Mouse (Mus musculus): Measurements from ENCODE around the gene Ociad2. TPM values are rescaled to one million over a fixed set of nuclear protein-coding genes. Genes with fewer than 3 reads are reported as not detected.

Gene Ociad2
- polyA plus RNA-seq, 1 experiment = 83.4 TPM

Other genes starting within 250 kb of the Ociad2 start
- gene Fryl, start 84.4 kb downstream of the Ociad2 start, polyA plus RNA-seq (2012; rRNA removed) = 73.2 and 76.6 TPM in 2 replicates
- gene Ociad1, start 48.2 kb downstream of the Ociad2 start, polyA plus RNA-seq (2012; rRNA removed) = 357 and 372 TPM in 2 replicates
- 3.0 and 4.9 TPM in 2 replicates for gene Cwh43, start 65.0 kb upstream of the Ociad2 start, polyA plus RNA-seq (2012; rRNA removed)
- 60.2 and 67.5 TPM in 2 replicates for gene Dcun1d4, start 140.0 kb upstream of the Ociad2 start, polyA plus RNA-seq (2012; rRNA removed)

All from frontal cortex, adult 2 months (tissue).